Mouse (Mus musculus) hindbrain, postnatal 0 days (tissue): Measurements from ENCODE around the gene Shbg. TPM values are rescaled to one million over a fixed set of nuclear protein-coding genes. Genes with fewer than 3 reads are reported as not detected.

Experiments used
- ATAC-seq: fragments of 200-750 bp; cut with Nextera tagmentation; 2 replicates; pipeline ENCODE4 v1.8.0; 2017; ENCODE audit warnings: mild to moderate bottlenecking, moderate TSS enrichment, moderate library complexity
- DNase-seq: peaks from one replicate; pipeline ENCODE4 v3.0.0-alpha.2; 2015; ENCODE audit warnings: low spot score
- H3K27ac ChIP-seq: fragments of 300-500 bp; sonication (generic); 2 replicates; pipeline ENCODE4 v1.5.1; 2014; ENCODE audit warnings: mild to moderate bottlenecking
- H3K27me3 ChIP-seq: fragments of 300-500 bp; sonication (generic); 2 replicates; pipeline ENCODE4 v1.6.1; 2014; ENCODE audit warnings: low read length, mixed read lengths; ENCODE audit not compliant: insufficient read depth
- H3K36me3 ChIP-seq: fragments of 300-500 bp; sonication (generic); 2 replicates; pipeline ENCODE4 v1.6.1; 2014; ENCODE audit warnings: low read length, mixed read lengths; ENCODE audit not compliant: insufficient read depth
- H3K4me1 ChIP-seq: fragments of 300-500 bp; sonication (generic); 2 replicates; pipeline ENCODE4 v1.6.1; 2014; ENCODE audit warnings: antibody characterized with exemption, low read length, mixed read lengths; ENCODE audit not compliant: insufficient read depth
- H3K4me2 ChIP-seq: fragments of 300-500 bp; sonication (generic); 2 replicates; pipeline ENCODE4 v1.6.1; 2014; ENCODE audit warnings: low read depth, mild to moderate bottlenecking, low read length, moderate library complexity, mixed read lengths
- H3K4me3 ChIP-seq: fragments of 300-500 bp; sonication (generic); 2 replicates; pipeline ENCODE4 v1.5.1; 2014; ENCODE audit warnings: low read length
- H3K9ac ChIP-seq: fragments of 300-500 bp; sonication (generic); replicated peaks from 2 replicates; pipeline ENCODE4 v1.6.1; 2014; ENCODE audit warnings: mild to moderate bottlenecking, low read length, moderate library complexity, mixed read lengths
- H3K9me3 ChIP-seq: fragments of 300-500 bp; sonication (generic); 2 replicates; pipeline ENCODE4 v1.6.1; 2016; ENCODE audit warnings: low read length, mixed read lengths
- CTCF ChIP-seq: IDR thresholded peaks from 2 replicates; pipeline ENCODE4 v1.5.1; 2016; ENCODE audit warnings: antibody characterized with exemption, control low read depth, low read depth
- WGBS: fragments of 180-500 bp; shearing (Covaris S2); extraction: QIAGEN DNeasy Blood & Tissue Kit; methylation state at CpG from one replicate; pipeline ENCODE4 v1.1.7; 2014; 5-methylcytosine and 5-hydroxymethylcytosine counted together
- polyA plus RNA-seq: library from polyadenylated mRNA; unstranded; fragments of >200 nt; fragmentation: Nextera tagmentation; extraction: Ambion mirVana; gene quantifications from 2 replicates; pipeline ENCODE4 v1.2.1, GENCODE M21; 2015
- total RNA-seq: library from RNA; depleted of rRNA; stranded (reverse); fragments of >200 nt; gene quantifications from 2 replicates; pipeline ENCODE4 v1.2.3, GENCODE M21; 2014

The Shbg gene
- total and polyA plus RNA-seq, 2 experiments from 2014 or later = not detected

DNA sequence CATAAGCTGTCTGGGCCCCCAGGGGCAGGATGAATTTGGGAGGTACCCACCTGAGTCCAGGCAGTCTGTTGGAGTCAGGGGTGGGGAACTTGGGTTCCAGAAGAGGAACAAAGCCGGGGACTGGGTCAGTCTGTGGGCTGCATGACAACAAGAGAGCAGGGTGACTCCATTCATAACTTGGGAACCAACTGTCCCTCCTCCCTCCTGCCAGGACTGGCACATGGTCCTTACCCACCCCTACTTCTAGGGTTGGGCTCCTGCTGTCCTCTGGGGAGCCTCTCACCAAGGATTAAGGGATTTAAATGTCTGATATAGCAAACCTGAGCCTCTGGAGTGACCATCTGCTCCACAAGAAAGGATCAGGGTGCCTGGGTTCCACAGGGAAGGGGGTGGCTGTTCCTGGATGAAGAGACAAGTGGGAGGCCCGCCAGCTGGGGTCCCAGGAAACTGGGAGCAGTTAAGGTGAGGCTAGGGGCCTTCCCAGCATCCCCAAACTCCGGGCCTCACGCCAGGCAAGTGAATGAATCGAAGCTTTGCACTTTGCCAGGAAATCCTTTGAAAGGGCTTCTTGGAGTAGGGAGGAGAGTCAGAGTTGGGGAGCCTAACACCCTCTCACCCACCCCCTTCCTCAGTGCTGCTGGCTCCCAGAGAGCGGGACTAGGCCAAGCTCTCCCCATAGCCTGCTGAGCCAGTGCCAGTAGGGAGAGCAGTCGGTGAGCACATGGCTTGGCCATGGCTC, 25.6 kb downstream of the Shbg start:
- Histone ChIP-seq H3K9me3 (no peaks in the 10 kb centered on the region), H3K9ac (no peak overlapping the region), H3K4me3 (no peak overlapping the region), H3K36me3 (peaks cover 23% of the 10 kb centered on the region), H3K27me3 (no peaks in the 10 kb centered on the region), H3K27ac (peak overlapping the region; percentile 67; the same call in 1 of the 2 replicates), H3K4me2 (no peak overlapping the region), H3K4me1 (no peaks in the 10 kb centered on the region)
- DNase-seq (peak; percentile 83), ATAC-seq (peak; percentile 94)
- WGBS = 43% methylated on average over 7 of the region's 7 CpGs
- TF ChIP-seq CTCF = no peak

DNA sequence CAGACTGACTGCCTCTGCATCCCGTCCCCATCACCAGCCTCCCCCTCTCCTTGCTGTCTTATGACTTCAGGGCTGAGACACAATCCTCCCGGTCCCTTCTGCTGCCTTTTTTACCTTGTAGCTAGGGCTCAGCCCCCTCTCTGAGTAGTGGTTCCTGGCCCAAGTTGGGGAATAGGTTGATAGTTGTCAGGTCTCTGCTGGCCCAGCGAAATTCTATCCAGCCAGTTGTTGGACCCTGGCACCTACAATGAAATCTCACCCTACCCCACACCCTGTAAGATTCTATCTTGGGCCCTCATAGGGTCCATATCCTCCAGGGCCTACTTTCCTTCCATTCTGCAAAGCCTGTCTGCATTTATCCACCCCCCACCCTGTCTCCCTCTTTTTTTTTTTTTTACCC, 26.3 kb downstream of the Shbg start:
- no peaks in the 10 kb centered on the region for H3K9me3 ChIP-seq
- peak overlapping the region; percentile 67 for H3K27ac ChIP-seq
- no peak overlapping the region for H3K9ac ChIP-seq
- H3K4me2 ChIP-seq = no peak overlapping the region
- WGBS = 86% methylated on average over 3 of the region's 3 CpGs
- H3K27me3 ChIP-seq = no peaks in the 10 kb centered on the region
- no peak overlapping the region for H3K4me3 ChIP-seq
- DNase-seq = no peak
- peaks cover 23% of the 10 kb centered on the region for H3K36me3 ChIP-seq
- ATAC-seq = no peak
- H3K4me1 ChIP-seq = no peaks in the 10 kb centered on the region
- TF ChIP-seq CTCF = no peak

DNA sequence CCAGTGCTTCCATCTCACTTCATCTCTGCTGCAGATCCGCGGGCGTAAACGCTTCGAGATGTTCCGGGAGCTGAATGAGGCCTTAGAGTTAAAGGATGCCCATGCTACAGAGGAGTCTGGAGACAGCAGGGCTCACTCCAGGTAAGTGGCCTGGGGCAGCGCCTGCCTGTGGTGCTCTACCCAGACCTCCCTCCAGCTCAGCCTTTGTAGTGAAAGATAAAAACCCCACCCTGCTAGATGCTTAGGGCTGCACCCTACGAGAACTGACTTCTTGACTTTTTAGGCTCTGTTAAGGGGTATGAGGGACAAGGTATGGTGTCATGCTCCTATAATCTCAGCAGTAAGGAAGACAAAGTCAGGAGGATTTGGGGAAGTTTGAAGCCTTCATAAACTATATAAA, 27.1 kb downstream of the Shbg start:
- no peak overlapping the region for H3K9ac ChIP-seq
- no peak for TF ChIP-seq CTCF
- ATAC-seq (no peak), DNase-seq (no peak)
- no peak overlapping the region for H3K4me3 ChIP-seq
- peaks cover 23% of the 10 kb centered on the region for H3K36me3 ChIP-seq
- 95% methylated on average over 8 of the region's 8 CpGs for WGBS
- no peaks in the 10 kb centered on the region for H3K9me3 ChIP-seq
- no peaks in the 10 kb centered on the region for H3K4me1 ChIP-seq
- H3K27me3 ChIP-seq = no peaks in the 10 kb centered on the region
- H3K4me2 ChIP-seq = no peak overlapping the region
- H3K27ac ChIP-seq = 0 out of 2 replicates have a peak overlapping the region, but pooled peaks have one; percentile 67

DNA sequence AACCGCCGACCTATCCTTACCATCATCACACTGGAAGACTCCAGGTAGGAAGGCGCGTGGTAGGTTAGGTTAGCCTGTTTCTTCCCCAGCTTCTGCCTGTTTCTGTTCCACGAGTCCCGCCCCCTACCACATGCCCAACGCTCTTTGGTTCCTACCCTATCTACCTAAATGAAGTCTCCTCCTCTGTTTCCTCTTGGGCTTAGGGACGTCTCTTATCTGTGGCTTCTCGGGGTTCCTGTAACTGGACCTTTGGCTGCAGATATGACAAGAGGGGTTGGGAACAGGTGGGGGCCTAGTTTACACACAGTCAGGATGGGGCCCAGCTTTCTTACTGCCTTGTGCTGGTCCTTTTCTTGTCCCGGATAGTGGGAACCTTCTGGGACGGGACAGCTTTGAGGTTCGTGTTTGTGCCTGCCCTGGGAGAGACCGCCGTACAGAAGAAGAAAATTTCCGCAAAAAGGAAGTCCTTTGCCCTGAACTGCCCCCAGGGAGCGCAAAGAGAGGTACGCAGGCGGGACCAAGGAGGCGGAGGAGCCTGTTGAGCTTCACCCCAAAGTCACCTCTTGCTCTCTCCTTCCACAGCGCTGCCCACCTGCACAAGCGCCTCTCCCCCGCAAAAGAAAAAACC, 28.4 kb downstream of the Shbg start:
- no peak for TF ChIP-seq CTCF
- Histone ChIP-seq H3K4me3 (no peak overlapping the region), H3K9ac (no peak overlapping the region), H3K36me3 (peaks cover 23% of the 10 kb centered on the region), H3K4me1 (no peaks in the 10 kb centered on the region), H3K27me3 (no peaks in the 10 kb centered on the region), H3K4me2 (no peak overlapping the region), H3K9me3 (no peaks in the 10 kb centered on the region), H3K27ac (no peak overlapping the region)
- ATAC-seq (no peak), DNase-seq (no peak)
- WGBS = 94% methylated on average over 22 of the region's 22 CpGs

- ATAC-seq = no peak
- no peak overlapping the region for H3K4me3 ChIP-seq
These were observed 31.9 kb downstream of the Shbg start for GRCm38 (mm10) chr11:69585718-69586325.

GRCm38 (mm10) chr11:69584937-69585336, 32.8 kb downstream of the Shbg start:
- no peak for DNase-seq
- H3K4me2 ChIP-seq = no peak overlapping the region
- no peak overlapping the region for H3K27ac ChIP-seq
- no peak for ATAC-seq
- H3K9me3 ChIP-seq = no peaks in the 10 kb centered on the region
- H3K4me1 ChIP-seq = no peaks in the 10 kb centered on the region
- H3K9ac ChIP-seq = no peak overlapping the region
- WGBS = 95% methylated on average over 13 of the region's 13 CpGs
- no peak overlapping the region for H3K4me3 ChIP-seq
- peaks cover 23% of the 10 kb centered on the region for H3K36me3 ChIP-seq
- no peaks in the 10 kb centered on the region for H3K27me3 ChIP-seq
- TF ChIP-seq CTCF = no peak

More at GRCm38 (mm10) chr11:69585718-69586325, 31.9 kb downstream of the Shbg start:
- no peak for TF ChIP-seq CTCF
- WGBS = 82% methylated on average over 7 of the region's 7 CpGs
- Histone ChIP-seq H3K9ac (no peak overlapping the region), H3K4me1 (no peaks in the 10 kb centered on the region), H3K27me3 (no peaks in the 10 kb centered on the region), H3K36me3 (peaks cover 23% of the 10 kb centered on the region), H3K27ac (no peak overlapping the region), H3K4me2 (no peak overlapping the region), H3K9me3 (no peaks in the 10 kb centered on the region)
- DNase-seq = no peak
